Mouse (Mus musculus): Measurements from ENCODE around the gene Haao.

DNA sequence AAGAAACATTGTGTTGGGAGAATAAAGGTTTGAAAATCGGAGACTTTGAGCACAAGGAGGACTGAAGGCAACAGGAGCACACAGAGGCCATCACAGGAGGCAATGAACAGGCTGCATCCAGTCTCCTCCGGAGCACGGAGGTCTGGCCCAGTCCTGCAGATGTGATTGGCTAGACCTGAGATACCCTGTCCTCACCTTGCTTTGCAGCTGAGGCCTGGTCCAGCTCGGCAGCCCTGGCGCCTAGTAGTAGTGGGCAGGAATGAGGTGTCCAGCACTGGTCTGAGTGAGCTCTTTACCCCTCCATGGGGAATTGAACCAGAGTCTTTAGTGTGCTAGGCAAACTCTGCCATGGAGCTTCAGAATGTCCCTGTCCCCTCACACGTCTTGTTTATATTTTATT lies 663 bp downstream of the Haao start:
- TF ChIP-seq CTCF (IDR thresholded peaks at IDR 0.05; ENCODE audit: insufficient read depth, low read depth, low read length), result no peak
- no peak for TF ChIP-seq POLR2A (IDR thresholded peaks at IDR 0.05; ENCODE audit: insufficient read depth, low read depth, low read length)

Measured in olfactory bulb, adult 2 months (tissue).